Mouse (Mus musculus): ENCODE data around the gene Dynll2. TPM values are rescaled to one million over a fixed set of nuclear protein-coding genes. Genes with fewer than 3 reads are reported as not detected.
"Not testable (repeated sequence)": the region's sequence is repeated elsewhere in the genome, so short reads cannot be mapped to it uniquely, and the experiment has no call there.

Gene Dynll2
- polyA plus RNA-seq, 1 experiment from 2014 or later = 32.4 TPM

DNA sequence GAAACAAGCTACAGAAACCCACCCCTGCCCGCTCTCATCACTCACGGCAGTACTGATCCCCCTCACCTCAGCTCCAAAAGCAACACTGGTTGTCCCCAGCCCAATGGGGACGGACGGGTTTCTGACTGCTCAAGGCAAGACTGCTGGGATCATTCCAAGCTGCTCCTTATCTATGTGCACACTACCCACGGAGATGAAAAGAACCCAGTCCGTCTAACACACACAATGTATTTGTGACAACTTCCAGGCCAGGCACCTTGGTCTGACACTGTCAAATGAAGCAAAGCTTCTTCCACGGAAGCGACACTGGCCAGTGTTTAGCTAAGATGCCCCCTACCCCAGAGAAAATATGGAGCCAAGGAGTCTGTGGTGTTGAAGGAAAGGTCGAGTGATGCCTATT, 1.7 kb downstream of the Dynll2 start:
- Histone ChIP-seq H3K27ac (no peak overlapping the region), H3K4me3 (peak overlapping the region; percentile 100), H3K9me3 (replicated peaks) (no peaks in the 10 kb centered on the region), H3K4me2 (peak overlapping the region; percentile 87), H3K4me1 (peaks cover 36% of the 10 kb centered on the region), H3K9ac (peak overlapping the region; percentile 99), H3K27me3 (no peaks in the 10 kb centered on the region), H3K36me3 (ENCODE audit: poor library complexity, severe bottlenecking) (peaks cover 33% of the 10 kb centered on the region)
- WGBS = 41% methylated on average over 9 of the region's 9 CpGs
- ATAC-seq = no peak

DNA sequence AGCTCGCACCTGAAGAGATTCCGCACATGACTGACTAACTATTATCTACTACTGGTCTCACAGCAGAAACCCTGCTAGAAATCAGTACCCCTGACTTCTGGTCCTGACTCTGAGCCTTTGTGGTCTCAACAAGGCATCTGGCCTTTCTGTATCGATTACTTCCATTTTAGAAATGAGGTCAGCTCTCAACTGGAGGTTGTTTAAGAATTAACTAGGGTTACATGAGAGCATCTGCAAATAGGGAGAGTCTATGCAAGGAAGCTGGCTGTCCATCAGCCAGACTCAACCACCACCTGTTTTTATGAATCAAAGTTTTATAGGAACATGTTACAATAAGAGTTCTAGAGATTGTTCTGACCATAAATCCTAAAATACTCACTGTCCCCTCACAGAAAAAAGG, 2.8 kb downstream of the Dynll2 start:
- H3K27ac ChIP-seq = peak overlapping the region; percentile 0; the same call in 1 of the 2 replicates
- no peak for ATAC-seq
- no peaks in the 10 kb centered on the region for H3K9me3 ChIP-seq (replicated peaks)
- H3K4me2 ChIP-seq = peak overlapping the region; percentile 87
- peak overlapping the region; percentile 100 for H3K4me3 ChIP-seq
- 0 out of 2 replicates have a peak overlapping the region, but pooled peaks have one; percentile 99 for H3K9ac ChIP-seq
- H3K4me1 ChIP-seq = peaks cover 36% of the 10 kb centered on the region
- H3K36me3 ChIP-seq (ENCODE audit: poor library complexity, severe bottlenecking) = peaks cover 44% of the 10 kb centered on the region
- 85% methylated on average over 3 of the region's 3 CpGs for WGBS
- no peaks in the 10 kb centered on the region for H3K27me3 ChIP-seq

DNA sequence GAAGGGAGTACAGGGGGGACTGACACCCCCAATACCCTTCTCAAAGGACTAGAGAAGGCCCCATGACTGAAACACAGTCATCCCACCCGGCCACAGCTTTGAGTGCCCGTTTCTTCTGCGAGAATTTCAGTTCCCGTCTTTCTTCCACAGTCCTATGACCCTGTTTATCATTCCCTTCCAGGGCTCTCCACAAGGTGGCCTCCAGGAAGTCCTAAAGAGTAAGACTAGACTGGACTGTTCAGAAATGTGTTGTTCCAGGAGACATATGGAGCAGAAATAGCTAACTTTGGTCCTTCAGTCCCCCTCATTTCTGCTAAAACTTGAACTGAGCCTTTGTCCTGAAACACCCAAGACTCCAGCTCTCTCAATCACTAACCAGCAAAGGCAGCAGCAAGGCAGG, 8.4 kb downstream of the Dynll2 start:
- peaks cover 14% of the 10 kb centered on the region for H3K4me1 ChIP-seq
- no peaks in the 10 kb centered on the region for H3K9me3 ChIP-seq (replicated peaks)
- no peak for ATAC-seq
- no peak overlapping the region for H3K4me2 ChIP-seq
- no peak overlapping the region for H3K27ac ChIP-seq
- no peak overlapping the region for H3K9ac ChIP-seq
- no peaks in the 10 kb centered on the region for H3K27me3 ChIP-seq
- H3K4me3 ChIP-seq = no peak overlapping the region
- WGBS = 85% methylated on average over 4 of the region's 4 CpGs
- H3K36me3 ChIP-seq (ENCODE audit: poor library complexity, severe bottlenecking) = peaks cover 63% of the 10 kb centered on the region

DNA sequence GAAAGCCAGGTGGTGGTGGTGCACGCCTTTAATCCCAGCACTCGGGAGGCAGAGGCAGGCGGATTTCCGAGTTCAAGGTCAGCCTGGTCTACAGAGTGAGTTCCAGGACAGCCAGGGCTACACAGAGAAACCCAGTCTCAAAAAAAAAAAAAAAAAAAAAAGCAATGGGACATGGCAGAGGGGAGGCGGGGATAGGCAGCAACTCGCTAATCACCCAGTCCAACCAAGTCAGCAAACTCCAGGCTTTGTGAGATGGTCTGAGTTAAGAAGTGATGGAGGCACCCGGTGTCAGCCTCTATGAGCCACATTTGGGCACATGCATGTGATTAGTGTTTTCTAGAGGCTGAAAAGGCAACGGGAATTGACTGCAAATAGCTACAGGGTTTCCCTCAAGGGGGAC, 10.3 kb downstream of the Dynll2 start:
- ATAC-seq = not testable (repeated sequence)
- H3K36me3 ChIP-seq (ENCODE audit: poor library complexity, severe bottlenecking) = peaks cover 45% of the 10 kb centered on the region
- 87% methylated on average over 8 of the region's 8 CpGs for WGBS

DNA sequence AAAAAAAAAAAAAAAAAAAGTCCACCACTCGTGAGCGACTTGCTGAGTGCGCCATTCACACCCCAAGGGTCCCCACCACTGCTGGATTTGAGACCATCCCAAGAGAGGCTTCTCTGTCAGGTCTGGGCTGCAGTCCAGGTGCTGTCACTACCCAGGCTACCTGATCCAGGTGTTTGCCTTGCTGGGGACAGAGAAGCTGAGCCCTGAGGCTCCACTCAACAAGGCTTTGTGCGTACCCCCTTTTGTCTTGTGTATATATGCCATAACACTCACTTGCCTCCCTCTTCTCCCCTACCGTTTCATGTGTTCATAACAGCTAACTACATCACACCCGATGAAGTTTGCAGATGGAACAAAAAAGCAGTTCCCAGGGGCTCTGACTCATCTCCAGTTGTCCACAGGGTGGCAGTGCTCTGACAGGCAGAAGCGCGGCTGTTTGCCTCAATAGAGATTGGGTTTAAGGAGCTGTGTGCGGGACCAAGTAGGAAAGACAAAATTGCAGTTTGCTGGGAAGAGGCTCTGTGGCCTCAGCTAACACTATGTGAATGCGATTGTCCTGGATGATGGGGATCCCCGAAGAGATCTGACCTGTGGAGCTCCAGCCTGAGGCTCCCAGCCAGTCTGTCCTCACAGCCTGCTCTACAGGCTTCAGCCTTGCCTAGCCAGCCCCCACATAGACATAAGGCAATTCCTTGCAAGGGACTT, 12.7 kb downstream of the Dynll2 start:
- Histone ChIP-seq H3K9me3 (replicated peaks) (no peaks in the 10 kb centered on the region), H3K36me3 (ENCODE audit: poor library complexity, severe bottlenecking) (peaks cover 21% of the 10 kb centered on the region), H3K4me3 (no peak overlapping the region), H3K27me3 (no peaks in the 10 kb centered on the region), H3K4me1 (peaks cover 9% of the 10 kb centered on the region; the same call in 1 of the 2 replicates), H3K4me2 (no peak overlapping the region), H3K27ac (no peak overlapping the region), H3K9ac (no peak overlapping the region)
- WGBS = 15% methylated on average over 9 of the region's 11 CpGs
- peak; percentile 79 for ATAC-seq

More for the DNA sequence above, 10.3 kb downstream of the Dynll2 start:
- H3K4me2 ChIP-seq; H3K4me3 ChIP-seq; H3K4me1 ChIP-seq; H3K27me3 ChIP-seq; H3K9me3 ChIP-seq (replicated peaks); H3K27ac ChIP-seq; H3K9ac ChIP-seq: not testable (repeated sequence)

DNA sequence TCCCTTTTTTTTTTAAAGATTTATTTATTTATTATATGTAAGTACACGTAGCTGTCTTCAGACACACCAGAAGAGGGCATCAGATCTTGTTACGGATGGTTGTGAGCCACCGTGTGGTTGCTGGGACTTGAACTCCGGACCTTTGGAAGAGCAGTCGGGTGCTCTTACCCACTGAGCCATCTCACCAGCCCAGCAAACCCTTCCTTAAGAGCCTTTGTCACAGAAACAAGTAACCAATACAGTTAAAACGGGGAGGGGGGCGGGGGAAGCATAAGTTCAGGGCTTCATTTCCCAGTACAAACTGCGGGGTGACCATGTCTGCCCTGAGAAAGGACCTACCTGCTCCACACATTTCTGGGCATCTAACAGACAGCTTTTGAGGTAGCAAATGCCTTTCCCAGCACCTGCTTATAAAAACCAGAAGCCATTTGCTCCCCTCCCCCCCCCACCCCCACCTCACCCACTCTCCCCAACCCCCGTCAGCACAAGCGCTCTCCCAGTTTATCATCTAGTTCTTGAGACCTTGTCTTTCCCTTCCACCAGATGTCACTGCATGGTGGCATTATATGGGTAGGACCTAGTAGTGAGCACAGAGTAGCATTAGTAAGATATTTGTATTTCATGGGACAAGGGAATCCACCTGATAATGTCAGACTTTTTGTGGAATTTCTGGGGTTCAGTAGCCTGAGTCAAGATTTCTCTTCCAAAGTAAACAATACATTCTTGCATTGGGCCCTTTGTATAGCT, 13.6 kb downstream of the Dynll2 start:
- H3K4me3 ChIP-seq = no peak overlapping the region
- no peaks in the 10 kb centered on the region for H3K9me3 ChIP-seq (replicated peaks)
- peaks cover 9% of the 10 kb centered on the region; the same call in 1 of the 2 replicates for H3K4me1 ChIP-seq
- H3K4me2 ChIP-seq = no peak overlapping the region
- 0 out of 2 replicates have a peak, but pooled peaks have one; percentile 52 for ATAC-seq
- peaks cover 12% of the 10 kb centered on the region for H3K36me3 ChIP-seq (ENCODE audit: poor library complexity, severe bottlenecking)
- no peak overlapping the region for H3K27ac ChIP-seq
- H3K9ac ChIP-seq = no peak overlapping the region
- WGBS = 57% methylated on average over 10 of the region's 10 CpGs
- peaks cover 4% of the 10 kb centered on the region; the same call in 1 of the 2 replicates for H3K27me3 ChIP-seq

DNA sequence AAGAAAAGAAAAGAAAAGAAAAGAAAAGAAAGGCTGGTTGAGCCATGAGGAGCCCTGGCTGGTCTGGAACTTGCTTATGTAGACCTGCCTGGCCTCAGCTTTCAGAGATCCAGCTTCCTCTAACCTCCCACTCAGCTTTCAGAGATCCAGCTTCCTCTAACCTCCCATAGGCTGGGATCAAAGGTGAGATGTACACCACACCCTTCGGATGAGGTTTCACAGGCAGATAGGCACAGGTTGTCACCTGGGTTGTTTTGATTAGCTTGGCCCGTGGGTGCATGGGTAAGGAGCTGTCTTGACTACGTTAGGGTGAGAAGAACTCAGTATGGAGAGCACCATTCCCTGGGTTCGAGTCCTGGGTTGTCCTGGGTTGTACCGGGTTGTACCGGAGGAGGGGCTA, 14.5 kb downstream of the Dynll2 start:
- Histone ChIP-seq H3K4me3 (no peak overlapping the region), H3K9ac (no peak overlapping the region), H3K4me2 (no peak overlapping the region), H3K9me3 (replicated peaks) (no peaks in the 10 kb centered on the region), H3K27me3 (peaks cover 6% of the 10 kb centered on the region; the same call in 1 of the 2 replicates), H3K36me3 (ENCODE audit: poor library complexity, severe bottlenecking) (peaks cover 3% of the 10 kb centered on the region; the same call in 1 of the 2 replicates), H3K27ac (no peak overlapping the region), H3K4me1 (peaks cover 11% of the 10 kb centered on the region)
- ATAC-seq = no peak
- WGBS = 91% methylated on average over 6 of the region's 6 CpGs

DNA sequence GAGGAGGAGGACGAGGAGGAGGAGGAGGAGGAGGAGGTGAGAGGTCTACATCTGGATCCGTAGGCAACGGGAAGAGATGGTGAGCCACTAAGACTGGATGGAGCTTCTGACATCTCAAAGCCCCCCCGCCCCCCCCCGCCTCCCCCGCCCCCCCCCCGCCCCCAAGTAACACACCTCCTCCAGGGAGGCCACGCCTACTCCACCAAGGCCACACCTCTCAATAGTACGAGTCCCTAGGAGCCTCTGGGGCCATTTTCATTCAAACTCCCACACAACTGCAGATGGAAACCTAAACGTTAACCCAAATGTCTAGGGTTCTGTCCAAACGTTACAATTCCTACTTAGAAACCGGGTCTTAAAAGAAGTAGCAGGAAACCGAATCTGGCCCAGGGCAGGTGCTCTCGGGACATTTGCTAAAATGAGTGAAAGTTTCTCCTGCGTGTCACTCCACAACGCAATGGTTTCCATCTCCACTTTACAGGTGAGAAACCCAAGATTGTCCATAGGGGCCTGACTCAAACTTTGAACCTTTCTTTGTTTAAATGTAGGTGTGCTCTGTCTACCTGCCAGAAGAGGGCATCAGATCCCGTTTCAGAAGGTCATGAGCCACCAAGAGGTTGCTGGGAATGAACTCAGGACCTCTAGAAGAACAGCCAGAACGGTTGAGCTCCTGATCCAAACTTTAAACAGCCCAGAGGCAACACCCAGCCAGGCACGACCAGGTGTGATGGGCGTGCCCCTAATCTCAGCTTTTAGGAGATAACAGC, 18.8 kb downstream of the Dynll2 start:
- no peak overlapping the region for H3K9ac ChIP-seq
- H3K27ac ChIP-seq = no peak overlapping the region
- no peak overlapping the region for H3K4me3 ChIP-seq
- H3K36me3 ChIP-seq (ENCODE audit: poor library complexity, severe bottlenecking) = no peaks in the 10 kb centered on the region
- H3K9me3 ChIP-seq (replicated peaks) = no peaks in the 10 kb centered on the region
- 16% methylated on average over 17 of the region's 20 CpGs for WGBS
- peaks cover 6% of the 10 kb centered on the region; the same call in 1 of the 2 replicates for H3K27me3 ChIP-seq
- ATAC-seq = no peak
- H3K4me1 ChIP-seq = peaks cover 4% of the 10 kb centered on the region; the same call in 1 of the 2 replicates
- H3K4me2 ChIP-seq = 0 out of 2 replicates have a peak overlapping the region, but pooled peaks have one; percentile 53

DNA sequence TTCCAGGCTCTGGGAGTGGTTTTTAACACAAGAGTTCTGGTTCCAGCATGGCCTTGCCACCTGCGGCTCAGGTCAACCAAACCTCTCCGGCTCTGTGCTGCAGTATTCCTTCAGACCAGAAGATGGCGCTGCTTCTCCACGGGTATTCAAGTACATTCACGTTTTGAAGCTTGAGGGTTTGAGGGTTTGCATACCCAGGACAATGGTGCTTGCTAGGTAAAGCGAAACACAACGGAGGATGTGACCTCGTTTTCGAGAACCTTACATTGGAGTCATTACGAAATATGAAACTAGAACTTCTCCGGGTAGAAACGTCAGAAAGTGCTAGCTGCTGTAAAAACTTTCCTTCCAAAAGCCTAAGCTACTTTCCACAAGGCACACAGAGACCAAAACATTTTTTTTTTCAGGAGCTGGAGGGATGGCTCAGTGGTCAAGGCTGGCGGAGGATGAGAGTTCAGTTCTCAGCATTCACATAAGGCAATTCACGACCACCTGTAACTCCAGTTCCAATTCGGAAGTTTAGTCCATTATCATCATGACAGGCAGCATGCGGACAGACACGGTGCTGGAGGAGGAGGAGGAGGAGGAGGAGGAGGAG, 19.5 kb downstream of the Dynll2 start:
- no peak for ATAC-seq
- Histone ChIP-seq H3K4me1 (peaks cover 4% of the 10 kb centered on the region; the same call in 1 of the 2 replicates), H3K9ac (peak overlapping the region; percentile 30; the same call in 1 of the 2 replicates), H3K27ac (no peak overlapping the region), H3K4me2 (peak overlapping the region; percentile 53), H3K36me3 (ENCODE audit: poor library complexity, severe bottlenecking) (no peaks in the 10 kb centered on the region), H3K27me3 (peaks cover 6% of the 10 kb centered on the region; the same call in 1 of the 2 replicates), H3K9me3 (replicated peaks) (no peaks in the 10 kb centered on the region), H3K4me3 (peak overlapping the region; percentile 11)
- WGBS = 3% methylated on average over 17 of the region's 17 CpGs

DNA sequence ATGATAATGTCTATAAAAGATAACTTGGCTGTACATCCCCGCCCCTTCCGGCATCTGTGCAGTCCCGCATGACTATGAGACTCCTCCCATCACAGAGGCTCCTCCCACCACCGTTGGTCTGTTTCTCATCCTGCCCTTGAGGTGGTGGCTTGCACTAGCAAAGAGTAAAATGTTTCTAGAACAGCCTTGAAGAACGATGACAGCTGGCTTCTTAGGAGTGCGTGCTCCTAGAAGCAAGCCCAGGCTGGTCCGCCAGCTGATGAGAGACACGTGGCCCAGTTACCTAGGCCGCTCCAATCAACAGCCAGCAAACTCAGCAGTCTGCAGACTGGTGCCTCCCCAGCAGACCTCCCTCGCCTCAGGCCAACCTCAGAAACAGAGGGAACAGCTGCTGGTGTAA, 21.1 kb downstream of the Dynll2 start:
- Histone ChIP-seq H3K27ac (no peak overlapping the region), H3K27me3 (peaks cover 6% of the 10 kb centered on the region; the same call in 1 of the 2 replicates), H3K36me3 (ENCODE audit: poor library complexity, severe bottlenecking) (no peaks in the 10 kb centered on the region), H3K4me3 (no peak overlapping the region), H3K4me2 (no peak overlapping the region), H3K4me1 (peaks cover 4% of the 10 kb centered on the region; the same call in 1 of the 2 replicates), H3K9me3 (replicated peaks) (no peaks in the 10 kb centered on the region), H3K9ac (no peak overlapping the region)
- 52% methylated on average over 10 of the region's 10 CpGs for WGBS
- ATAC-seq = peak; percentile 24; the same call in 1 of the 2 replicates

DNA sequence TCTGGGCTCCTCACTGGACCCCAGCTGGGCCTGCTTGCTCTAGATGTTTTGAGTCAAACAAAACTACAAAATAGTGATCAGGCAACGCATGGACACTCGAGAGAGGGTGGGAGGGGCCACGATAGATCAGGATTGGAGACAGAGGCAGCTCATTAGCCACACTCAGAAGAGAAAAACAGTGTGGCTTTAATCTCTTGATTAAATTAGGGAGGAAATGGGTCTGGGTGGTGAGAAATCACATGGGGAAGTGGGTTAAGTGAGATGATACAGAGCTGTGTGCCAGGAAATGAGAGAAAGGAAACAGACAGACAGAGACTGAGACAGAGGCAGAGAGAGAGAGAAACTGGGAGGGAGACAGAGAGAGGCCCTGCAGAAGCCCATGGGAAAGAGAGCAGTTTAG, 22.0 kb downstream of the Dynll2 start:
- H3K36me3 ChIP-seq (ENCODE audit: poor library complexity, severe bottlenecking) = no peaks in the 10 kb centered on the region

More for the DNA sequence above, 22.0 kb downstream of the Dynll2 start:
- H3K4me1 ChIP-seq = peaks cover 4% of the 10 kb centered on the region; the same call in 1 of the 2 replicates
- no peak for ATAC-seq
- no peaks in the 10 kb centered on the region for H3K9me3 ChIP-seq (replicated peaks)
- peaks cover 6% of the 10 kb centered on the region; the same call in 1 of the 2 replicates for H3K27me3 ChIP-seq
- H3K4me3 ChIP-seq = no peak overlapping the region
- H3K9ac ChIP-seq = no peak overlapping the region
- 31% methylated on average over 3 of the region's 3 CpGs for WGBS
- no peak overlapping the region for H3K27ac ChIP-seq
- no peak overlapping the region for H3K4me2 ChIP-seq

Measured in forebrain, embryonic 13.5 days (tissue).